Mouse (Mus musculus): Measurements from ENCODE around the gene Hyal3.

- no peak for TF ChIP-seq NRF1 (IDR thresholded peaks at IDR 0.05; ENCODE audit: insufficient read depth, low read depth, low read length, poor library complexity, severe bottlenecking)
- no peak for TF ChIP-seq POLR2AphosphoS5 (IDR thresholded peaks at IDR 0.05; ENCODE audit: borderline replicate concordance, low read depth, low read length)
- TF ChIP-seq HCFC1 (IDR thresholded peaks at IDR 0.05; ENCODE audit: low read depth, low read length): no peak
- TF ChIP-seq E2F4 (IDR thresholded peaks at IDR 0.05; ENCODE audit: borderline replicate concordance, low read depth, low read length): no peak
- no peak for TF ChIP-seq ZNF384 (IDR thresholded peaks at IDR 0.05; ENCODE audit: low read depth, low read length)
- TF ChIP-seq POLR2A (IDR thresholded peaks at IDR 0.05; ENCODE audit: control insufficient read depth in 1 of 2, insufficient read depth in 1 of 2, low read depth in 1 of 2, low read length in 2 of 2, poor library complexity in 1 of 2): no peak
- TF ChIP-seq MAFK (IDR thresholded peaks at IDR 0.05; ENCODE audit: borderline replicate concordance, low read depth, low read length): no peak
- TF ChIP-seq EP300 (IDR thresholded peaks at IDR 0.05; ENCODE audit: low read depth in 1 of 2, low read length in 2 of 2): no peak
- no peak for TF ChIP-seq CTCF (IDR thresholded peaks at IDR 0.05 in 2 of 3, conservative IDR thresholded peaks at IDR 0.05 in 1 of 3; ENCODE audit: control insufficient read depth in 1 of 3, insufficient read depth in 1 of 3, low read depth in 2 of 3, low read length in 3 of 3, poor library complexity in 1 of 3, severe bottlenecking in 1 of 3)
- TF ChIP-seq USF1 (IDR thresholded peaks at IDR 0.05; ENCODE audit: low read depth, low read length): no peak
- TF ChIP-seq ZC3H11A (IDR thresholded peaks at IDR 0.05; ENCODE audit: low read depth, low read length): no peak
These were observed 37.9 kb upstream of the Hyal3 start for GRCm38 (mm10) chr9:107542721-107543120.
